Mouse (Mus musculus): Measurements from ENCODE around the gene Tldc2.

The Tldc2 gene

GRCm38 (mm10) chr2:157127370-157127769, 40.5 kb downstream of the Tldc2 start:
- no peak for DNase-seq (ENCODE audit: low read depth, low spot score)

- no peak for DNase-seq (ENCODE audit: low read depth, low spot score)
Observed at GRCm38 (mm10) chr2:157128072-157128471, 41.2 kb downstream of the Tldc2 start.

GRCm38 (mm10) chr2:157129096-157129495, 42.2 kb downstream of the Tldc2 start:
- DNase-seq (ENCODE audit: low read depth, low spot score): no peak

GRCm38 (mm10) chr2:157129601-157130164, 42.8 kb downstream of the Tldc2 start:
- no peak for DNase-seq (ENCODE audit: low read depth, low spot score)

GRCm38 (mm10) chr2:157130813-157131514, 44.1 kb downstream of the Tldc2 start:
- no peak for DNase-seq (ENCODE audit: low read depth, low spot score)

GRCm38 (mm10) chr2:157132086-157132485, 45.2 kb downstream of the Tldc2 start:
- DNase-seq (ENCODE audit: low read depth, low spot score): no peak

GRCm38 (mm10) chr2:157132686-157133540, 46.1 kb downstream of the Tldc2 start:
- no peak for DNase-seq (ENCODE audit: low read depth, low spot score)

- DNase-seq (ENCODE audit: low read depth, low spot score): no peak
Observed at GRCm38 (mm10) chr2:157133769-157134478, 47.1 kb downstream of the Tldc2 start.

GRCm38 (mm10) chr2:157134479-157134931, 47.6 kb downstream of the Tldc2 start:
- peak; percentile 21 for DNase-seq (ENCODE audit: low read depth, low spot score)

- DNase-seq (ENCODE audit: low read depth, low spot score): peak; percentile 95
Observed at GRCm38 (mm10) chr2:157135014-157135413, 48.2 kb downstream of the Tldc2 start, which contains the start of gene Samhd1. Samhd1 (minus strand) TSS chr2:157135265.

- DNase-seq (ENCODE audit: low read depth, low spot score): no peak
Observed at GRCm38 (mm10) chr2:157135529-157136120, 48.8 kb downstream of the Tldc2 start.

GRCm38 (mm10) chr2:157136176-157136575, 49.3 kb downstream of the Tldc2 start:
- no peak for DNase-seq (ENCODE audit: low read depth, low spot score)

- DNase-seq (ENCODE audit: low read depth, low spot score): no peak
Observed at GRCm38 (mm10) chr2:157136646-157137045, 49.8 kb downstream of the Tldc2 start.

GRCm38 (mm10) chr2:157137959-157138731, 51.3 kb downstream of the Tldc2 start:
- DNase-seq (ENCODE audit: low read depth, low spot score): no peak

GRCm38 (mm10) chr2:157138808-157139207, 52.0 kb downstream of the Tldc2 start:
- no peak for DNase-seq (ENCODE audit: low read depth, low spot score)

- DNase-seq (ENCODE audit: low read depth, low spot score): no peak
Observed at GRCm38 (mm10) chr2:157139251-157139802, 52.5 kb downstream of the Tldc2 start.

- DNase-seq (ENCODE audit: low read depth, low spot score): no peak
Observed at GRCm38 (mm10) chr2:157141962-157142361, 55.1 kb downstream of the Tldc2 start.

GRCm38 (mm10) chr2:157144132-157144531, 57.3 kb downstream of the Tldc2 start:
- DNase-seq (ENCODE audit: low read depth, low spot score): no peak

- DNase-seq (ENCODE audit: low read depth, low spot score): no peak
Observed at GRCm38 (mm10) chr2:157145173-157145572, 58.3 kb downstream of the Tldc2 start.

Measured in ES-CJ7 (cell line).